Mouse (Mus musculus) ES-E14 (cell line): ENCODE data around the gene Lifr. TPM values are rescaled to one million over a fixed set of nuclear protein-coding genes. Genes with fewer than 3 reads are reported as not detected.

ENCODE experiments used
- DNase-seq: peaks from one replicate; pipeline ENCODE4 v3.0.0-alpha.2; 2013; ENCODE audit warnings: low read depth, low spot score
- H3K27ac ChIP-seq: 2 replicates; pipeline ENCODE4 v1.5.1; 2012; ENCODE audit warnings: low read depth, mild to moderate bottlenecking, low read length, moderate library complexity, mixed read lengths; ENCODE audit not compliant: poor library complexity, insufficient read depth, severe bottlenecking
- H3K36me3 ChIP-seq: 2 replicates; pipeline ENCODE4 v1.6.1; 2012; ENCODE audit warnings: mild to moderate bottlenecking, low read length, moderate library complexity, mixed read lengths; ENCODE audit not compliant: control insufficient read depth, poor library complexity, insufficient read depth, severe bottlenecking
- H3K4me1 ChIP-seq, 2 experiments: fragments of 150-350 bp in 1 of 2; sonication (generic) in 1 of 2; 2 replicates each; pipeline ENCODE4 v1.6.1; 2012; ENCODE audit warnings: low read length in 2 of 2, mild to moderate bottlenecking in 1 of 2, mixed read lengths in 1 of 2; ENCODE audit not compliant: control insufficient read depth in 2 of 2, insufficient read depth in 2 of 2, poor library complexity in 1 of 2
- H3K4me3 ChIP-seq, 2 experiments: fragments of 150-350 bp in 1 of 2; sonication (generic) in 1 of 2; 2 replicates each; pipeline ENCODE4 v1.5.1; 2012; ENCODE audit warnings: low read length in 2 of 2, low read depth in 1 of 2, mild to moderate bottlenecking in 1 of 2, mixed read lengths in 1 of 2; ENCODE audit not compliant: insufficient read depth in 1 of 2, poor library complexity in 1 of 2, severe bottlenecking in 1 of 2
- H3K9ac ChIP-seq: 2 replicates; pipeline ENCODE4 v1.6.1; 2012; ENCODE audit warnings: low read depth, mild to moderate bottlenecking, low read length, mixed read lengths; ENCODE audit not compliant: poor library complexity, insufficient read depth, severe bottlenecking
- H3K9me3 ChIP-seq: fragments of 150-350 bp; sonication (generic); 2 replicates; pipeline ENCODE4 v1.6.1; 2012; ENCODE audit warnings: low read depth, mild to moderate bottlenecking, low read length; ENCODE audit not compliant: control insufficient read depth, insufficient read depth
- CHD2 ChIP-seq: IDR thresholded peaks from 2 replicates; pipeline ENCODE4 v1.6.1; 2014; ENCODE audit warnings: mild to moderate bottlenecking, low read depth, low read length, inconsistent platforms
- HCFC1 ChIP-seq: IDR thresholded peaks from 2 replicates; pipeline ENCODE4 v1.6.1; 2012; ENCODE audit warnings: low read length, inconsistent platforms, borderline replicate concordance; ENCODE audit not compliant: insufficient read depth
- MAFK ChIP-seq: IDR thresholded peaks from 2 replicates; pipeline ENCODE4 v1.6.1; 2014; ENCODE audit warnings: mild to moderate bottlenecking, low read depth, low read length, inconsistent platforms; ENCODE audit not compliant: insufficient read depth
- ZC3H11A ChIP-seq: IDR thresholded peaks from 2 replicates; pipeline ENCODE4 v1.6.1; 2012; ENCODE audit warnings: low read depth, mild to moderate bottlenecking, inconsistent platforms, low read length, borderline replicate concordance
- ZNF384 ChIP-seq: IDR thresholded peaks from 2 replicates; pipeline ENCODE4 v1.6.1; 2012; ENCODE audit warnings: low read depth, low read length, inconsistent platforms
- in situ Hi-C, 2 experiments: fragments of 600-800 bp; cut with MboI; formaldehyde crosslinking; loops; one replicate each; pipeline ENCODE4 v1.15.1; 2025; ENCODE audit warnings: low sequenced_read_pairs in 2 of 2, inconsistent platforms in 1 of 2; ENCODE audit not compliant: unreplicated experiment in 2 of 2
- total RNA-seq: library from RNA; depleted of rRNA; stranded (reverse); fragments of 300-350 nt; gene quantifications from 2 replicates; pipeline ENCODE4 v1.2.3, GENCODE M21; 2012

The Lifr gene
- total RNA-seq, 1 experiment, result 89.3 TPM

DNA sequence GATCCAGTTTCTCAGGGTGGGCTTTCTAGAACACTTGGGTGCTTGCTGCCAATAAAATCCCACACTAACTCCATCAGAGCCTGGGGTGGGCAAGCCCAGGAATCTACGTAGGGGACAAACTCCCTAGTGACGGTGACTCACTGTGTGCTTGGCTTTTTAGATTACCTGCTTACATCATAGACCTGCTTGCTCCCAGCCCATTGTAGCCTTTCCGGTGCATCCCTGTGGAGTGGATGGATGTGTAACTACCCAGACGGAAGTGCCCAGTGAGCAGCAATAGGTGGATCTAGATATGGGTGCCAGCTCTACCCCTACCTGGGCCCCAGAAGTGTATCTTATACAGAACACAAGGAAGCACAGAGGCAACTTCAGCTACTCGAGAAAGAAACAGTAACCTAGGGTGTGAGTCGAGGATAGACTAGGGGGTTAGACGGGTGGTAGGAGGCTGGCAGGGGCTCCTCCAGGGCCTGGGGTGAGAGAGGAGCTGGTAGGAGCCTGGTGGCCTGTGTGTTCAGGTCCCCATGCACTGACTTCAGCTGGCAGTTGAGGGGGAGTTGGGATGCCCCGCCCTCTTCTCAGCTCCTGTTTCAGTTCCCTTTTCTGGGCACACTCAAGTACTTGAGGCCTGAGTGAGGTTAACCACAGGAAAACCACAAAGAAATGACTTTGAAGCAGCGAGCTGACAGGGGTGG lies 126.3 kb downstream of the Lifr start:
- Histone ChIP-seq H3K36me3 (no peaks in the 10 kb centered on the region), H3K4me3 (no peak overlapping the region), H3K9ac (no peak overlapping the region), H3K4me1 (no peaks in the 10 kb centered on the region), H3K27ac (no peak overlapping the region), H3K9me3 (no peaks in the 10 kb centered on the region)
- in situ Hi-C loops, result loop anchor here in 1 of 2 experiments (25.0 kb wide), 2 partner anchors 304 to 579 kb away; no protein-coding TSS in a partner anchor
- DNase-seq, result no peak
- TF ChIP-seq ZC3H11A (no peak), ZNF384 (no peak), HCFC1 (no peak), CHD2 (no peak), MAFK (no peak)

DNA sequence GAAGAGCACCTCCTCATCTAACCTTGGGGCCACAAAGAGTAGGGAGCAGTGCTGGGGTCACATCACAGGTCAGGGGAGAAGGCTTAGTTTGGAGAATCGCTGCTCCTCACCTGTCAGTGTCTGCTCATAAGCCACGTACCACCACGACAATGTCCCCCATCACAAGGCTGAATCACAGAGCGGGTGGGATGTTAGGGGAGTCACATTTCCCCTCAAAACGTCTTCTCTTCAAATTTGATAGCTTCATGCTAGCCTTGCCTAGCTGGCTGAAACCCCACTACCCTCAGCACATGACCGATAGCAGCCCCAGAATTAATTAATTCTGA lies 126.8 kb downstream of the Lifr start:
- Histone ChIP-seq H3K27ac (no peak overlapping the region), H3K4me1 (no peaks in the 10 kb centered on the region), H3K4me3 (no peak overlapping the region), H3K36me3 (no peaks in the 10 kb centered on the region), H3K9ac (no peak overlapping the region), H3K9me3 (no peaks in the 10 kb centered on the region)
- TF ChIP-seq HCFC1 (no peak), CHD2 (no peak), ZNF384 (no peak), MAFK (no peak), ZC3H11A (no peak)
- no peak for DNase-seq
- in situ Hi-C loops, result loop anchor here in 1 of 2 experiments (25.0 kb wide), 2 partner anchors 305 to 580 kb away; no protein-coding TSS in a partner anchor

GRCm38 (mm10) chr15:7222809-7223208 lies 132.4 kb downstream of the Lifr start:
- DNase-seq, result no peak
- Histone ChIP-seq H3K4me3 (no peak overlapping the region), H3K9ac (no peak overlapping the region), H3K9me3 (no peaks in the 10 kb centered on the region), H3K4me1 (no peaks in the 10 kb centered on the region), H3K36me3 (no peaks in the 10 kb centered on the region), H3K27ac (no peak overlapping the region)
- TF ChIP-seq MAFK (no peak), ZC3H11A (no peak), HCFC1 (no peak), CHD2 (no peak), ZNF384 (no peak)
- in situ Hi-C loops, result loop anchor here (5.0 to 25.0 kb wide), 3 partner anchors 311 to 586 kb away; no protein-coding TSS in a partner anchor

DNA sequence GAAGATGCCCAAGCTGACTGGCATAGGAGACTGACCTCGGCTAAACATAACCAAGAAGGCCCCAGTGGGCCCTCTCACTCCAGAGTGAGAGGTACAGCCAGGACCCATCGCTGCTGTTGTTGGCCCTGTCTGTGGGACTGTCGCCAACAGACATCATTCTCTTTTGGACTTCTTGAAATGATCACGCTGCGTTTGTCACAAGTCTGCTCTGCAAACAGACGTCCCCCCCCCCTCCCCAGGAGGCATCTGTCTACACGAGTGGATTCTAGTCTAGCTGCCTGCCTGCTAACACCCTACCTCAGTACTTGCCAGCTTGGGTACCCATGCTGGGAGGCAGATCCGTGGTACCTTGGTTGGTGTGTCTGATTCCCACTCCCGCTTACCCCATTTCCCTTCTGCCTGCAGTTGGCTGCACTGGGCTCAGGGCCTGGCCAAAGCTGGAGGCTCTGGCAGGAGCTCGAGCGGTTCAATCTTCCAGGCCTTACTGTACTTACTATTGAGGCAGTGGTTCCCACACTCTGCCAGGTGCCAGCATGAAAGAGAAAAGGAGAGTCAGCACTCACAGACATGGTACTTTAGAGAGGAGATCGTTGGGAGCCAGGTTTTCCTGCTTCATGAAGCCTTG lies 133.8 kb downstream of the Lifr start:
- H3K9me3 ChIP-seq, result no peaks in the 10 kb centered on the region
- H3K9ac ChIP-seq, result no peak overlapping the region
- no peaks in the 10 kb centered on the region for H3K4me1 ChIP-seq
- TF ChIP-seq CHD2 (no peak), ZNF384 (no peak), HCFC1 (no peak), ZC3H11A (no peak), MAFK (no peak)
- no peak overlapping the region for H3K27ac ChIP-seq
- no peaks in the 10 kb centered on the region for H3K36me3 ChIP-seq
- DNase-seq, result no peak
- H3K4me3 ChIP-seq, result no peak overlapping the region
- in situ Hi-C loops, result loop anchor here (5.0 to 25.0 kb wide), 3 partner anchors 312 to 587 kb away; no protein-coding TSS in a partner anchor
